Mouse (Mus musculus): ENCODE measurements around the gene Tpcn2. TPM values are rescaled to one million over a fixed set of nuclear protein-coding genes. Genes with fewer than 3 reads are reported as not detected.

Tpcn2 gene
- polyA plus RNA-seq, 1 experiment from 2014 or later = 1.6 TPM

DNA sequence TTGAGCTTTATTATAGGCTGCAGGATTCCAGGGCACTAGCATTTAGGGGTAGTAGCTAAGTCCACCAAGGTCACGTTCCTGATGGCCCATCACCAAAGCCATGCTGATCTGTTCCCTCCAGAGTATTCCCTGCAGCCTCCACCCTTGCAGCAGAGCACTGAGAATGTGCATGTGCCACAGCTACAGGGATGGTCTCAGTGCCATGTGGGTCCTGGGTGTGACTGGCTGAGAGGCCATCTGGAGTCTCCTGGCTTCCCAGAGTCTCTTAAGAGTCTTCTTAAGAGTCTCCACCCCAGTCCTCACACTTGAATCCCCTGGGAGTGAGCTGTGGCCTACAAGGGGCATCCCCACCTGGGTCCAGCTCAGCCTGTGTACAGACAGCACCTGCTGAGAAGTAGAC lies 26.1 kb upstream of the Tpcn2 start:
- H3K27ac ChIP-seq (replicated peaks) = no peak overlapping the region
- 56% methylated on average over 1 of the region's 1 CpGs for WGBS (ENCODE audit: insufficient replicate concordance)
- ATAC-seq (ENCODE audit: insufficient read depth) = no peak

GRCm38 (mm10) chr7:145308866-145309265 lies 25.1 kb upstream of the Tpcn2 start:
- no peak overlapping the region for H3K4me2 ChIP-seq
- WGBS (ENCODE audit: insufficient replicate concordance) = 44% methylated on average over 4 of the region's 4 CpGs
- H3K4me3 ChIP-seq (replicated peaks) = no peak overlapping the region
- H3K9me3 ChIP-seq (replicated peaks) = no peaks in the 10 kb centered on the region
- no peak for ATAC-seq (ENCODE audit: insufficient read depth)
- H3K36me3 ChIP-seq (replicated peaks) = no peaks in the 10 kb centered on the region
- H3K4me1 ChIP-seq (replicated peaks) = no peaks in the 10 kb centered on the region
- H3K27me3 ChIP-seq = no peaks in the 10 kb centered on the region
- no peak overlapping the region for H3K9ac ChIP-seq
- no peak overlapping the region for H3K27ac ChIP-seq (replicated peaks)

More for the DNA sequence above, 26.1 kb upstream of the Tpcn2 start:
- H3K4me1 ChIP-seq (replicated peaks) = no peaks in the 10 kb centered on the region
- no peaks in the 10 kb centered on the region for H3K36me3 ChIP-seq (replicated peaks)
- no peak overlapping the region for H3K4me3 ChIP-seq (replicated peaks)
- no peaks in the 10 kb centered on the region for H3K27me3 ChIP-seq
- H3K4me2 ChIP-seq = no peak overlapping the region
- H3K9ac ChIP-seq = no peak overlapping the region
- no peaks in the 10 kb centered on the region for H3K9me3 ChIP-seq (replicated peaks)

GRCm38 (mm10) chr7:145308061-145308675 lies 24.4 kb upstream of the Tpcn2 start:
- 59% methylated on average over 30 of the region's 30 CpGs for WGBS (ENCODE audit: insufficient replicate concordance)
- no peaks in the 10 kb centered on the region for H3K4me1 ChIP-seq (replicated peaks)
- H3K4me2 ChIP-seq = no peak overlapping the region
- H3K27ac ChIP-seq (replicated peaks) = no peak overlapping the region
- no peak for ATAC-seq (ENCODE audit: insufficient read depth)
- no peaks in the 10 kb centered on the region for H3K9me3 ChIP-seq (replicated peaks)
- no peak overlapping the region for H3K4me3 ChIP-seq (replicated peaks)
- H3K36me3 ChIP-seq (replicated peaks) = no peaks in the 10 kb centered on the region
- no peaks in the 10 kb centered on the region for H3K27me3 ChIP-seq
- no peak overlapping the region for H3K9ac ChIP-seq

GRCm38 (mm10) chr7:145307636-145308035 lies 23.8 kb upstream of the Tpcn2 start:
- 80% methylated on average over 10 of the region's 10 CpGs for WGBS (ENCODE audit: insufficient replicate concordance)

GRCm38 (mm10) chr7:145304153-145304552 lies 20.3 kb upstream of the Tpcn2 start:
- no peaks in the 10 kb centered on the region for H3K27me3 ChIP-seq
- H3K36me3 ChIP-seq (replicated peaks) = no peaks in the 10 kb centered on the region
- no peak overlapping the region for H3K4me2 ChIP-seq
- no peak overlapping the region for H3K9ac ChIP-seq
- H3K9me3 ChIP-seq (replicated peaks) = no peaks in the 10 kb centered on the region
- no peak overlapping the region for H3K27ac ChIP-seq (replicated peaks)
- 46% methylated on average over 2 of the region's 2 CpGs for WGBS (ENCODE audit: insufficient replicate concordance)
- ATAC-seq (ENCODE audit: insufficient read depth) = no peak
- no peak overlapping the region for H3K4me3 ChIP-seq (replicated peaks)
- peaks cover 12% of the 10 kb centered on the region for H3K4me1 ChIP-seq (replicated peaks)

More at GRCm38 (mm10) chr7:145307636-145308035, 23.8 kb upstream of the Tpcn2 start:
- Histone ChIP-seq H3K4me1 (replicated peaks) (peaks cover 5% of the 10 kb centered on the region), H3K9me3 (replicated peaks) (no peaks in the 10 kb centered on the region), H3K4me2 (no peak overlapping the region), H3K27ac (replicated peaks) (no peak overlapping the region), H3K36me3 (replicated peaks) (no peaks in the 10 kb centered on the region), H3K4me3 (replicated peaks) (no peak overlapping the region), H3K27me3 (no peaks in the 10 kb centered on the region), H3K9ac (no peak overlapping the region)
- ATAC-seq (ENCODE audit: insufficient read depth) = no peak

GRCm38 (mm10) chr7:145302488-145303285 lies 18.9 kb upstream of the Tpcn2 start:
- Histone ChIP-seq H3K27me3 (no peaks in the 10 kb centered on the region), H3K9me3 (replicated peaks) (no peaks in the 10 kb centered on the region), H3K4me3 (replicated peaks) (no peak overlapping the region), H3K36me3 (replicated peaks) (no peaks in the 10 kb centered on the region), H3K4me1 (replicated peaks) (peaks cover 12% of the 10 kb centered on the region), H3K27ac (replicated peaks) (no peak overlapping the region), H3K4me2 (peak overlapping the region; percentile 48), H3K9ac (no peak overlapping the region)
- peak; percentile 88 for ATAC-seq (ENCODE audit: insufficient read depth)
- 13% methylated on average over 20 of the region's 20 CpGs for WGBS (ENCODE audit: insufficient replicate concordance)

GRCm38 (mm10) chr7:145301341-145302005 lies 17.7 kb upstream of the Tpcn2 start:
- ATAC-seq (ENCODE audit: insufficient read depth) = no peak
- 59% methylated on average over 6 of the region's 6 CpGs for WGBS (ENCODE audit: insufficient replicate concordance)
- Histone ChIP-seq H3K4me2 (no peak overlapping the region), H3K9me3 (replicated peaks) (no peaks in the 10 kb centered on the region), H3K27me3 (no peaks in the 10 kb centered on the region), H3K36me3 (replicated peaks) (no peaks in the 10 kb centered on the region), H3K4me1 (replicated peaks) (peaks cover 12% of the 10 kb centered on the region), H3K27ac (replicated peaks) (no peak overlapping the region), H3K4me3 (replicated peaks) (no peak overlapping the region), H3K9ac (no peak overlapping the region)

DNA sequence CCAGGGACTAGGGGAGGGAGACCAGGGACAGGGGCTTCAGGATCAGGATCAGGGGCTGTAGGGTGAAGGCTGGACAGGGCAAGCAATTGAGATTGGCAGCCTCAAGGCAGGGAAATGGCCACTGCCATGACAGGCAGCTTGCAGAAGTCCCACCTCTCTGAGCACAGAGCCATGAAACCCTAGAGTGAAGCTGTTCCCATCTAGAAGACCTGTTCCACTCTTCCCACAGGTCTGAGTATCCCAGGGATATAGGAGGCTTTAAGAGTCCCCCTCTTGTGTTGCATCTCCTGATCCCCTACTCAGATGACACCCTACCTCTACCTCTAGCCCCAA lies 17.2 kb upstream of the Tpcn2 start:
- Histone ChIP-seq H3K4me2 (no peak overlapping the region), H3K4me3 (replicated peaks) (no peak overlapping the region), H3K36me3 (replicated peaks) (no peaks in the 10 kb centered on the region), H3K27me3 (no peaks in the 10 kb centered on the region), H3K4me1 (replicated peaks) (peaks cover 12% of the 10 kb centered on the region), H3K9ac (no peak overlapping the region), H3K9me3 (replicated peaks) (no peaks in the 10 kb centered on the region), H3K27ac (replicated peaks) (no peak overlapping the region)
- ATAC-seq (ENCODE audit: insufficient read depth) = no peak

DNA sequence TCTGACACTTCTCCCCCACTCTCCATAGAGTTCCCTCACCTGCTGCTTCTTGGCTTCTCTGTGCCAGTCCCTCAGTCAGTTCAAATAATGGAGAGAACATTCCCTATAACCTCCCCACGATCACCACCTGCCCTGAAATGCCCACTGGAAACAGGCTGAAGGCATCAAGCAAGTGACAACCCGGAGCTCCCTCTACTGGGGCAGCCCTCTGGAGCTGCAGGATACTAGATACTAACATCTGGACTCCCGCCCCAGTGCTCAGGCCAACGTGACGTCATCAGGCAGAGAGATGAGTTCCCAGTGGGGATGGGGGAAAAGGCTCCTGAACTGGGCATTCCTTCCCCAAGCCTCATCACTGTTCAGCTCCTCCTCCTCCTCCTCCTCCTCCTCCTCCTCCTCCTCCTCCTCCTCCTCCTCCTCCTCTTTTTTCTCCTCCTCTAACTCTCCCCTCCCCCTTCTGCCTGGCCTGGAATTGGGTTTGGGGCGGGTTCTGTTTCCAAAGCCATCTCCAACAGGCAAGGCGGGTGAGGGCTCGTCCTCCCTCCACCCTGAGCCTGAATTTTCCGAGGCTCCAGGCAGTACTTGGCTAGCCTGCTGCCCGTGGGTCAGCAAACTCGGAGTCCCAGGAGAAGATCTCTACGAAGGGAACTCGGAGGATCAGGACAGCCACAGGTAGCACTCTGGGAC lies 16.7 kb upstream of the Tpcn2 start, which contains the start of gene Mrgprf:
Gene Mrgprf, plus strand, starts transcription at position 508 of the 687 bp plus-strand sequence.
- Histone ChIP-seq H3K27me3 (no peaks in the 10 kb centered on the region), H3K4me3 (replicated peaks) (no peak within 1 kb of the TSS), H3K27ac (replicated peaks) (no peak within 1 kb of the TSS), H3K4me1 (replicated peaks) (peaks cover 12% of the 10 kb centered on the region), H3K4me2 (no peak within 1 kb of the TSS), H3K36me3 (replicated peaks) (no peaks in the 10 kb centered on the region), H3K9me3 (replicated peaks) (no peaks in the 10 kb centered on the region), H3K9ac (no peak within 1 kb of the TSS)
- ATAC-seq (ENCODE audit: insufficient read depth) = no peak
- 25% methylated on average over 13 of the region's 13 CpGs for WGBS (ENCODE audit: insufficient replicate concordance)

- no peaks in the 10 kb centered on the region for H3K9me3 ChIP-seq (replicated peaks)
- ATAC-seq (ENCODE audit: insufficient read depth) = no peak
- no peak overlapping the region for H3K4me3 ChIP-seq (replicated peaks)
- no peaks in the 10 kb centered on the region for H3K36me3 ChIP-seq (replicated peaks)
- no peak overlapping the region for H3K27ac ChIP-seq (replicated peaks)
- H3K4me1 ChIP-seq (replicated peaks) = peaks cover 12% of the 10 kb centered on the region
- no peaks in the 10 kb centered on the region for H3K27me3 ChIP-seq
- no peak overlapping the region for H3K4me2 ChIP-seq
- WGBS (ENCODE audit: insufficient replicate concordance) = 52% methylated on average over 7 of the region's 7 CpGs
- no peak overlapping the region for H3K9ac ChIP-seq
Observed at GRCm38 (mm10) chr7:145299562-145300320, 15.9 kb upstream of the Tpcn2 start.
